9 mouse cellular contexts compared by ENCODE assay signal in the genomic region with DNA sequence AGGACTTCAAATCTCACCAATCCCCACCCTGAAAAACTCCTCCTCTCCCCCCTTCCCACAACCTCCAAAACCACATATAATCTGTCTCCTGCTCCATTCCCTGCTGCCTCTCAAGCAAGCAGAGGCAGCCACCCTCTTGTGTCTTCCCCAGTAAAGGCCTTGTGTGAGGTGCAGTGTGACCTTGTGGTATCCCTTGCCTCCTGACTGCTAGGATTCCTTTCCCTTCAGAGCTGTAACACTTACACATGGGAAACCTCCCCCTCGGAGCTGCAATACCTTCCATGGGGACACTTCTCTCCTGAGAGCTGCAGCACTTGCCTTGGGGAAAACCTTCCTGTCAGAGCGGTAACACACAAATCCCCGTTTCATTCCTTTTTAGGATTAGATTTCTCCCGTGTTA.
"Had no signal": no experiment of that assay in that cellular context is flagged by ENCODE, and none has a peak within 500 bp of the region (broad histone marks: within the 10 kb centered on the region; RNA-seq: fewer than 3 reads in every experiment).

No protein-coding gene starts in this region.

- H3K4me3 ChIP-seq: lung, embryonic 15.5 days; megakaryocyte, embryonic 14.5 days; midbrain, embryonic 12.5 days; neural tube, embryonic 12.5 days; stomach, embryonic 15.5 days had no signal

- H3K9me3 ChIP-seq: lung, embryonic 15.5 days; megakaryocyte, embryonic 14.5 days; midbrain, embryonic 12.5 days; neural tube, embryonic 12.5 days; stomach, embryonic 15.5 days had no signal

- H3K27ac ChIP-seq: lung, embryonic 15.5 days; macrophage; midbrain, embryonic 12.5 days; neural tube, embryonic 12.5 days; stomach, embryonic 15.5 days; stomach, postnatal 0 days had no signal

- H3K27me3 ChIP-seq: lung, embryonic 15.5 days; megakaryocyte, embryonic 14.5 days; midbrain, embryonic 12.5 days; neural tube, embryonic 12.5 days; stomach, embryonic 15.5 days had no signal

- H3K36me3 ChIP-seq: lung, embryonic 15.5 days; stomach, embryonic 15.5 days had no signal

- ATAC-seq: liver, postnatal 0 days; lung, postnatal 0 days had no signal

- H3K4me2 ChIP-seq: lung, embryonic 15.5 days; midbrain, embryonic 12.5 days; neural tube, embryonic 12.5 days; stomach, embryonic 15.5 days had no signal

- H3K9ac ChIP-seq: liver, postnatal 0 days; lung, embryonic 15.5 days; midbrain, embryonic 12.5 days; neural tube, embryonic 12.5 days; stomach, embryonic 15.5 days had no signal

- H3K4me1 ChIP-seq: lung, embryonic 15.5 days; megakaryocyte, embryonic 14.5 days; midbrain, embryonic 12.5 days; neural tube, embryonic 12.5 days; stomach, embryonic 15.5 days had no signal
